Mouse (Mus musculus) layer of hippocampus, postnatal 25 days (tissue): ENCODE results near the gene Gipr. TPM values are rescaled to one million over a fixed set of nuclear protein-coding genes. Genes with fewer than 3 reads are reported as not detected.

Experiments
- DNase-seq, 2 experiments: peaks; one replicate each; pipeline ENCODE4 v3.0.0; 2022; ENCODE audit warnings: mixed read lengths in 2 of 2, low spot score in 1 of 2; ENCODE audit errors: extremely low spot score in 1 of 2
- total RNA-seq, 2 experiments: library from RNA; stranded (reverse); gene quantifications; 2 replicates each; pipeline ENCODE4 v1.2.3; 2021

Gene Gipr
- total RNA-seq, 2 experiments from 2014 or later: 0.37 to 0.77 TPM

- peak in 1 of 2 experiments; percentile 46 for DNase-seq
These were observed 13.2 kb upstream of the Gipr start for GRCm38 (mm10) chr7:19179173-19179572.

GRCm38 (mm10) chr7:19178443-19179092, 12.6 kb upstream of the Gipr start:
- DNase-seq: peak; percentile 75 to 92

GRCm38 (mm10) chr7:19178035-19178434, 12.1 kb upstream of the Gipr start:
- DNase-seq: no peak

- no peak for DNase-seq
These were observed 11.3 kb upstream of the Gipr start for GRCm38 (mm10) chr7:19177216-19177615.

GRCm38 (mm10) chr7:19176516-19176947, 10.6 kb upstream of the Gipr start:
- no peak for DNase-seq

GRCm38 (mm10) chr7:19175708-19176515, 10.0 kb upstream of the Gipr start, which contains the start of gene Eml2:
Gene Eml2 (plus strand): TSS chr7:19176421.
- DNase-seq: peak; percentile 63 to 83

GRCm38 (mm10) chr7:19172874-19173273, 6.9 kb upstream of the Gipr start:
- DNase-seq: peak; percentile 85 to 95

GRCm38 (mm10) chr7:19171831-19172230, 5.9 kb upstream of the Gipr start:
- no peak for DNase-seq

GRCm38 (mm10) chr7:19170142-19170541, 4.2 kb upstream of the Gipr start:
- no peak for DNase-seq

GRCm38 (mm10) chr7:19169506-19169905, 3.6 kb upstream of the Gipr start:
- no peak for DNase-seq

- DNase-seq: no peak
These were observed 1.1 kb upstream of the Gipr start for GRCm38 (mm10) chr7:19166990-19167389.

GRCm38 (mm10) chr7:19164978-19165377, 949 bp downstream of the Gipr start:
- DNase-seq: no peak

- DNase-seq: no peak
These were observed 1.7 kb downstream of the Gipr start for GRCm38 (mm10) chr7:19164189-19164588.

GRCm38 (mm10) chr7:19163752-19164151, 2.2 kb downstream of the Gipr start:
- DNase-seq: no peak

GRCm38 (mm10) chr7:19162928-19163327, 3.0 kb downstream of the Gipr start:
- DNase-seq: no peak

GRCm38 (mm10) chr7:19160115-19160514, 5.8 kb downstream of the Gipr start:
- no peak for DNase-seq

- no peak for DNase-seq
These were observed 6.5 kb downstream of the Gipr start for GRCm38 (mm10) chr7:19159411-19159810.

- DNase-seq: no peak
These were observed 7.3 kb downstream of the Gipr start for GRCm38 (mm10) chr7:19158601-19159000.

- DNase-seq: peak; percentile 96 to 97
These were observed 8.6 kb downstream of the Gipr start for GRCm38 (mm10) chr7:19157160-19157800.

- DNase-seq: no peak
These were observed 10.0 kb downstream of the Gipr start for GRCm38 (mm10) chr7:19155825-19156475.

- no peak for DNase-seq
These were observed 11.1 kb downstream of the Gipr start for GRCm38 (mm10) chr7:19154796-19155195.
